Mouse (Mus musculus): Measurements from ENCODE around the gene Tmem177. TPM values are rescaled to one million over a fixed set of nuclear protein-coding genes. Genes with fewer than 3 reads are reported as not detected.
A peak's percentile ranks its signal among the peaks of the same experiment; 100 is the strongest.

Tmem177 gene
- 8.7 and 9.2 TPM in 2 replicates for polyA plus RNA-seq (2014; fragmentation: Nextera tagmentation; extraction: Ambion mirVana)

GRCm38 (mm10) chr1:119912953-119913814 is at the start of gene Tmem177:
Gene Tmem177, minus strand, starts transcription at chr1:119913208.
- peak; percentile 94 for ATAC-seq (ENCODE audit: low FRiP score)
- Histone ChIP-seq H3K4me1 (replicated peaks; ENCODE audit: control insufficient read depth, insufficient read depth, low read length) (peaks cover 2% of the 10 kb centered on the region; the same call in 1 of the 2 replicates), H3K9me3 (ENCODE audit: control insufficient read depth, low read length) (no peaks in the 10 kb centered on the region), H3K4me2 (replicated peaks; ENCODE audit: low read depth, low read length) (peak within 1 kb of the TSS; percentile 66), H3K27ac (ENCODE audit: low read depth, low read length) (no peak within 1 kb of the TSS), H3K4me3 (ENCODE audit: low read depth, low read length) (peak within 1 kb of the TSS; percentile 54), H3K27me3 (ENCODE audit: control insufficient read depth, insufficient read depth, low read length) (no peaks in the 10 kb centered on the region), H3K36me3 (ENCODE audit: control insufficient read depth, insufficient read depth, low read length) (no peaks in the 10 kb centered on the region), H3K9ac (ENCODE audit: low read depth, low read length) (peak within 1 kb of the TSS; percentile 67)
- WGBS: 14% methylated on average over 42 of the region's 42 CpGs
- peak; percentile 96 for DNase-seq (ENCODE audit: low spot score)

DNA sequence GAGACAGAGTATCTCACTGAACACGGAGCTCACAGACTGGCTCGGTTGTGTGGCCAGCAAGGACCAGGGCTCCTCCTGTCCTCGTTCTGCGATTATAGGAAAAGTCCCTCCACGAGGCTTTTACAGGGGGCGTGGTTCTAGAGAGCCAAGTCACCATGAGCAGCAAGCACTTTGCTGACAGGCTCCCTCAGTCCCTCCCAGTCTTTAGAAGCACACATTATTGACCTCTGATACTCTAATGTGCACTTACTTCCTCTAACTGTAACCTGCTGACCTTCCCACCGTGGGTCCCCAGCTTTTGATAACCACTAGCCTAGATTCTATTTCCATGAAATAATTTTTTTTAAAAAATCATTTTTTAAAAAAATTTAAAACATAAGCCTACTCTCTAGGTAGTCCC is 46.9 kb upstream of the Tmem177 start:
- Histone ChIP-seq H3K4me1 (replicated peaks; ENCODE audit: control insufficient read depth, insufficient read depth, low read length) (no peaks in the 10 kb centered on the region), H3K4me3 (ENCODE audit: low read depth, low read length) (no peak overlapping the region), H3K27ac (ENCODE audit: low read depth, low read length) (no peak overlapping the region), H3K9ac (ENCODE audit: low read depth, low read length) (no peak overlapping the region), H3K9me3 (ENCODE audit: control insufficient read depth, low read length) (no peaks in the 10 kb centered on the region), H3K36me3 (ENCODE audit: control insufficient read depth, insufficient read depth, low read length) (no peaks in the 10 kb centered on the region), H3K27me3 (ENCODE audit: control insufficient read depth, insufficient read depth, low read length) (no peaks in the 10 kb centered on the region), H3K4me2 (replicated peaks; ENCODE audit: low read depth, low read length) (no peak overlapping the region)
- no peak for ATAC-seq (ENCODE audit: low FRiP score)
- 73% methylated on average over 7 of the region's 7 CpGs for WGBS
- DNase-seq (ENCODE audit: low spot score): no peak

DNA sequence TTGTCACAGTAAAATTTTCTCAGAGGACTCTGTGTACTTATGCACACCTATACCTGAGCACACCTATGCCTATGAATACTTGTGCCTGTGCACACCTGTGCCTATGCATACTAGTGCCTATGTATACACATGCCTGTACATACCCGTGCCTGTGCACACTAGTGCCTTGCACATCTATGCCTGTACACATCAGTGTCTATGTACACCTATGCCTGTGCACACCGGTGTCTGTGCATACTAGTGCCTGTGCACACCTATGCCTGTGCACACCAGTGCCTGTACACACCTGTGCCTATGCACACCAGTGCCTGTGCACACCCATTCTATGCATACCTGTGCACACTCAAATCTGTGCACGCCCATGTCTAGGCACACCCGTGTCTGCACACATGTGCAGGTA is 46.5 kb upstream of the Tmem177 start:
- Histone ChIP-seq H3K27ac (ENCODE audit: low read depth, low read length) (no peak overlapping the region), H3K4me2 (replicated peaks; ENCODE audit: low read depth, low read length) (no peak overlapping the region), H3K4me3 (ENCODE audit: low read depth, low read length) (no peak overlapping the region), H3K4me1 (replicated peaks; ENCODE audit: control insufficient read depth, insufficient read depth, low read length) (no peaks in the 10 kb centered on the region), H3K36me3 (ENCODE audit: control insufficient read depth, insufficient read depth, low read length) (no peaks in the 10 kb centered on the region), H3K9me3 (ENCODE audit: control insufficient read depth, low read length) (no peaks in the 10 kb centered on the region), H3K27me3 (ENCODE audit: control insufficient read depth, insufficient read depth, low read length) (no peaks in the 10 kb centered on the region), H3K9ac (ENCODE audit: low read depth, low read length) (no peak overlapping the region)
- 94% methylated on average over 4 of the region's 4 CpGs for WGBS
- DNase-seq (ENCODE audit: low spot score) (no peak), ATAC-seq (ENCODE audit: low FRiP score) (peak; percentile 40; the same call in 1 of the 2 replicates)

GRCm38 (mm10) chr1:119957716-119958222 is 44.8 kb upstream of the Tmem177 start:
- H3K4me2 ChIP-seq (replicated peaks; ENCODE audit: low read depth, low read length): no peak overlapping the region
- no peak overlapping the region for H3K4me3 ChIP-seq (ENCODE audit: low read depth, low read length)
- WGBS: 77% methylated on average over 9 of the region's 9 CpGs
- H3K4me1 ChIP-seq (replicated peaks; ENCODE audit: control insufficient read depth, insufficient read depth, low read length): no peaks in the 10 kb centered on the region
- H3K36me3 ChIP-seq (ENCODE audit: control insufficient read depth, insufficient read depth, low read length): no peaks in the 10 kb centered on the region
- H3K9ac ChIP-seq (ENCODE audit: low read depth, low read length): no peak overlapping the region
- no peaks in the 10 kb centered on the region for H3K27me3 ChIP-seq (ENCODE audit: control insufficient read depth, insufficient read depth, low read length)
- ATAC-seq (ENCODE audit: low FRiP score) (no peak), DNase-seq (ENCODE audit: low spot score) (no peak)
- no peak overlapping the region for H3K27ac ChIP-seq (ENCODE audit: low read depth, low read length)
- no peaks in the 10 kb centered on the region for H3K9me3 ChIP-seq (ENCODE audit: control insufficient read depth, low read length)

GRCm38 (mm10) chr1:119954680-119955079 is 41.7 kb upstream of the Tmem177 start:
- Histone ChIP-seq H3K36me3 (ENCODE audit: control insufficient read depth, insufficient read depth, low read length) (no peaks in the 10 kb centered on the region), H3K9ac (ENCODE audit: low read depth, low read length) (no peak overlapping the region), H3K4me1 (replicated peaks; ENCODE audit: control insufficient read depth, insufficient read depth, low read length) (no peaks in the 10 kb centered on the region), H3K27ac (ENCODE audit: low read depth, low read length) (no peak overlapping the region), H3K4me3 (ENCODE audit: low read depth, low read length) (no peak overlapping the region), H3K27me3 (ENCODE audit: control insufficient read depth, insufficient read depth, low read length) (no peaks in the 10 kb centered on the region), H3K4me2 (replicated peaks; ENCODE audit: low read depth, low read length) (no peak overlapping the region), H3K9me3 (ENCODE audit: control insufficient read depth, low read length) (no peaks in the 10 kb centered on the region)
- DNase-seq (ENCODE audit: low spot score): no peak
- peak; percentile 60 for ATAC-seq (ENCODE audit: low FRiP score)
- WGBS: 73% methylated on average over 2 of the region's 2 CpGs

DNA sequence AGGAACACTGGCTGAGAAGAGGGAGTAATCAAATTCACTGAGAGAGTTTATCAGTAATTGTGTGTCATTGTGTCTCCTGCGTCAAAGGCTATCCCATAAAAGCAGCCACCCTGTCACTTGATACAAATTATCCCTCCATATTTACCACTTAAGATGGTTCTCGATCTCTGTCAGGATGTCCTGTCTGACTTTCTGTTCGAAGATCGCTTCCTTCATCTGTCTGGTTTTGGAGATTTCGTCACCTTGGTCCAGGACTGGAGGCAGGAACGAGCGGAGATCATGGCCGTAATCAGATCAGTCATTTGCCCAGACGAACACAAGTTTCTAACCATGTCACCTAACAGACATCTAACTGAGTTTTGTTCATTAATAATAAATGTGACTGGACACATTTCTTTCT is 40.4 kb upstream of the Tmem177 start:
- 86% methylated on average over 9 of the region's 9 CpGs for WGBS
- H3K9ac ChIP-seq (ENCODE audit: low read depth, low read length): no peak overlapping the region
- no peak for ATAC-seq (ENCODE audit: low FRiP score)
- no peaks in the 10 kb centered on the region for H3K27me3 ChIP-seq (ENCODE audit: control insufficient read depth, insufficient read depth, low read length)
- no peak for DNase-seq (ENCODE audit: low spot score)
- H3K4me3 ChIP-seq (ENCODE audit: low read depth, low read length): no peak overlapping the region
- H3K9me3 ChIP-seq (ENCODE audit: control insufficient read depth, low read length): no peaks in the 10 kb centered on the region
- no peaks in the 10 kb centered on the region for H3K4me1 ChIP-seq (replicated peaks; ENCODE audit: control insufficient read depth, insufficient read depth, low read length)
- H3K27ac ChIP-seq (ENCODE audit: low read depth, low read length): no peak overlapping the region
- no peaks in the 10 kb centered on the region for H3K36me3 ChIP-seq (ENCODE audit: control insufficient read depth, insufficient read depth, low read length)
- no peak overlapping the region for H3K4me2 ChIP-seq (replicated peaks; ENCODE audit: low read depth, low read length)

GRCm38 (mm10) chr1:119950086-119950485 is 37.1 kb upstream of the Tmem177 start:
- Histone ChIP-seq H3K36me3 (ENCODE audit: control insufficient read depth, insufficient read depth, low read length) (no peaks in the 10 kb centered on the region), H3K4me1 (replicated peaks; ENCODE audit: control insufficient read depth, insufficient read depth, low read length) (no peaks in the 10 kb centered on the region), H3K4me3 (ENCODE audit: low read depth, low read length) (no peak overlapping the region), H3K4me2 (replicated peaks; ENCODE audit: low read depth, low read length) (no peak overlapping the region), H3K27me3 (ENCODE audit: control insufficient read depth, insufficient read depth, low read length) (no peaks in the 10 kb centered on the region), H3K9ac (ENCODE audit: low read depth, low read length) (no peak overlapping the region), H3K9me3 (ENCODE audit: control insufficient read depth, low read length) (no peaks in the 10 kb centered on the region), H3K27ac (ENCODE audit: low read depth, low read length) (no peak overlapping the region)
- no peak for ATAC-seq (ENCODE audit: low FRiP score)
- 90% methylated on average over 8 of the region's 8 CpGs for WGBS
- DNase-seq (ENCODE audit: low spot score): no peak

DNA sequence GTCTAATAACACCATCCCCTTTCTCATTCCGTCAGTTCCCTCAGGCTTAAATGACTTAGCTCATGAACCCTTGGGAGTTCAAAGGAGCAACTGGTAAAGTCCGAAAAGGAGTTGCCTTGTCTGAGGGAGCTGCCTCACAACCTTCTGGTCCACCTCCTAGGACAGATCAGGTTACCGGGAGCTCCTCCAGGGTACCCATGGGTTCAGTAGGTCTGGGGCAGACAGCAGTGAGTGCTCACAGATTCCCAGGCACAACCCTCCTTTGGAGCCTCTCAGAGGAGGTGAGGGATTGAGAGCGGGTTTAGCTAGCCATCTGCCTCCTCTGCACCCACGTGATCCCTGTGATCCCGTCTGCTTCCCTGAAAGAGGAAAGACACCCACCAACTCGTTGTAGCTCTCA is 23.9 kb upstream of the Tmem177 start:
- H3K9me3 ChIP-seq (ENCODE audit: control insufficient read depth, low read length): no peaks in the 10 kb centered on the region
- DNase-seq (ENCODE audit: low spot score) (peak; percentile 5), ATAC-seq (ENCODE audit: low FRiP score) (no peak)
- 28% methylated on average over 7 of the region's 7 CpGs for WGBS
- no peaks in the 10 kb centered on the region for H3K4me1 ChIP-seq (replicated peaks; ENCODE audit: control insufficient read depth, insufficient read depth, low read length)
- no peak overlapping the region for H3K4me2 ChIP-seq (replicated peaks; ENCODE audit: low read depth, low read length)
- H3K27ac ChIP-seq (ENCODE audit: low read depth, low read length): no peak overlapping the region
- no peak overlapping the region for H3K4me3 ChIP-seq (ENCODE audit: low read depth, low read length)
- H3K27me3 ChIP-seq (ENCODE audit: control insufficient read depth, insufficient read depth, low read length): no peaks in the 10 kb centered on the region
- no peak overlapping the region for H3K9ac ChIP-seq (ENCODE audit: low read depth, low read length)
- H3K36me3 ChIP-seq (ENCODE audit: control insufficient read depth, insufficient read depth, low read length): no peaks in the 10 kb centered on the region
